Mouse (Mus musculus) B cell, adult 67 days (primary cell): Measurements from ENCODE around the gene Gm26992. TPM values are rescaled to one million over a fixed set of nuclear protein-coding genes. Genes with fewer than 3 reads are reported as not detected.

Source experiments
- total RNA-seq, 2 experiments: library from RNA; stranded (reverse); gene quantifications; 4 replicates each; pipeline ENCODE4 v1.2.4; 2023

Gm26992 gene
- total RNA-seq: not detected

DNA sequence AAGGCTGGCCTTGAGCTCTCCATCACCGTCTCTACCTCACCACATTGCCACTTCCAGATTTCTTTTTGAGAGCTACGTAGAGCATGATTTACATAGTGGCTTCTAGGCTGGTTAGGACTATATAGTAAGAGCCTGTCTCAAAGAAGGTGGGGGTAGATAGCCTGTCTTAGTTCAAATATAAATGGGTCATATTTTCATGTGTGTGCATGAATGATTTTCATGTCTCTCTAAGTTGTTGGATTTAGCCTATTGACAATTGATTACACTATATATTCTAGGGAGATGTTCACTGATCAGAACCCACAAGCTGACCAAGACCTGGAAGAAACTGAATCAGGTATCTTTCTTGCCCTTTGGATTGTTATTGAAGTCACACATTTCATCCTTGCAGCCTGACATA lies at the start of gene Gm26992:
Gene Gm26992 (plus strand): TSS at position 301 of the 400 bp plus-strand sequence.

GRCm38 (mm10) chrX:103414167-103414566 lies 7.6 kb upstream of the Gm26992 start, which contains the start of gene Tsx:
Gene Tsx, plus strand, starts transcription at chrX:103414467.

Other genes starting within 250 kb of the Gm26992 start
- gene Nap1l2, start 235.4 kb upstream of the Gm26992 start, total RNA-seq: not detected
- gene Cdx4, start 100.6 kb upstream of the Gm26992 start, total RNA-seq: not detected
- 1 to 10 TPM; 1.6 to 2.6 TPM for gene Chic1, start 65.5 kb upstream of the Gm26992 start, total RNA-seq
- gene Tsx, start 7.5 kb upstream of the Gm26992 start, total RNA-seq: not detected
- not detected for gene Zcchc13, start 208.6 kb downstream of the Gm26992 start, total RNA-seq